Mouse (Mus musculus) kidney, postnatal 0 days (tissue): Measurements from ENCODE around the gene Exoc1. TPM values are rescaled to one million over a fixed set of nuclear protein-coding genes. Genes with fewer than 3 reads are reported as not detected.

Experiments
- ATAC-seq: fragments of 200-750 bp; cut with Nextera tagmentation; replicated peaks from 2 replicates; pipeline ENCODE4 v1.8.0; 2017; ENCODE audit warnings: low read depth, moderate number of reproducible peaks, moderate TSS enrichment, moderate library complexity; ENCODE audit not compliant: low FRiP score
- DNase-seq: peaks from one replicate; pipeline ENCODE4 v3.0.0-alpha.2; 2016; ENCODE audit warnings: low spot score
- H3K27ac ChIP-seq: fragments of 300-500 bp; sonication (generic); 2 replicates; pipeline ENCODE4 v1.5.1; 2014; ENCODE audit warnings: mild to moderate bottlenecking
- H3K27me3 ChIP-seq: fragments of 300-500 bp; sonication (generic); 2 replicates; pipeline ENCODE4 v1.6.1; 2014; ENCODE audit warnings: low read length, mixed read lengths; ENCODE audit not compliant: insufficient read depth
- H3K36me3 ChIP-seq: fragments of 300-500 bp; sonication (generic); 2 replicates; pipeline ENCODE4 v1.6.1; 2014; ENCODE audit warnings: low read length, mixed read lengths; ENCODE audit not compliant: insufficient read depth
- H3K4me1 ChIP-seq: fragments of 300-500 bp; sonication (generic); replicated peaks from 2 replicates; pipeline ENCODE4 v1.6.1; 2014; ENCODE audit warnings: antibody characterized with exemption, low read length, mixed read lengths; ENCODE audit not compliant: insufficient read depth
- H3K4me2 ChIP-seq: fragments of 300-500 bp; sonication (generic); 2 replicates; pipeline ENCODE4 v1.6.1; 2014; ENCODE audit warnings: mild to moderate bottlenecking, low read length, moderate library complexity, mixed read lengths
- H3K4me3 ChIP-seq: fragments of 300-500 bp; sonication (generic); replicated peaks from 2 replicates; pipeline ENCODE4 v1.5.1; 2014; ENCODE audit warnings: low read depth, low read length
- H3K9ac ChIP-seq: fragments of 300-500 bp; sonication (generic); 2 replicates; pipeline ENCODE4 v1.6.1; 2014; ENCODE audit warnings: low read depth, low read length
- H3K9me3 ChIP-seq: fragments of 300-500 bp; sonication (generic); replicated peaks from 2 replicates; pipeline ENCODE4 v1.6.1; 2016; ENCODE audit warnings: low read length, inconsistent platforms, mixed read lengths
- CTCF ChIP-seq: IDR thresholded peaks from 2 replicates; pipeline ENCODE4 v1.5.1; 2016; ENCODE audit warnings: antibody characterized with exemption, low read depth, mild to moderate bottlenecking, moderate library complexity
- WGBS: fragments of 180-500 bp; shearing (Covaris S2); extraction: QIAGEN DNeasy Blood & Tissue Kit; methylation state at CpG from one replicate; pipeline ENCODE4 v1.1.7; 2014; 5-methylcytosine and 5-hydroxymethylcytosine counted together
- polyA plus RNA-seq: library from polyadenylated mRNA; unstranded; fragments of >200 nt; fragmentation: Nextera tagmentation; extraction: Ambion mirVana; gene quantifications from 2 replicates; pipeline ENCODE4 v1.2.1, GENCODE M21; 2015

Gene Exoc1
- polyA plus RNA-seq, 1 experiment from 2014 or later = 22.1 TPM

DNA sequence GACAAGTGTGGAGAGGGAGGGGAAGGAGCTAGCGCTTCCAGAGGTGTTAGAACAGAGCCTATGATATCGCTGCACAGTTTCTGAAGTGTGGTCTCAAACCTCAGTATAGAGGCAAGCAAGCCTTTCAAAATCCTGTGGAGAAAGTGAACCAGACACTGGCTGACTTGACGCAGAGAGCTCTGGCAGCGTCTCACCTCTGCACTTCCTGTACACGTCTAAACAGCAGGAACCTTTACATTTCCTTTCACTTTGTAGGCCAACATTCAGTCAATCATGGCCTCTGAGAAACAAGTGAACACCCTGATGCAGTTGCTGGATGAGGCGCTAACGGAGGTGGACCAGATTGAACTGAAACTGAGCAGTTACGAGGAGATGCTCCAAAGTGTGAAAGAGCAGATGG is 14.1 kb downstream of the Exoc1 start:
- no peak overlapping the region for H3K4me2 ChIP-seq
- no peaks in the 10 kb centered on the region for H3K4me1 ChIP-seq
- peaks cover 39% of the 10 kb centered on the region for H3K36me3 ChIP-seq
- no peaks in the 10 kb centered on the region for H3K9me3 ChIP-seq
- no peak overlapping the region for H3K27ac ChIP-seq
- no peak overlapping the region for H3K4me3 ChIP-seq
- no peak overlapping the region for H3K9ac ChIP-seq
- H3K27me3 ChIP-seq = no peaks in the 10 kb centered on the region
- ATAC-seq = no peak
- DNase-seq = no peak
- WGBS = 78% methylated on average over 8 of the region's 8 CpGs
- TF ChIP-seq CTCF = no peak

DNA sequence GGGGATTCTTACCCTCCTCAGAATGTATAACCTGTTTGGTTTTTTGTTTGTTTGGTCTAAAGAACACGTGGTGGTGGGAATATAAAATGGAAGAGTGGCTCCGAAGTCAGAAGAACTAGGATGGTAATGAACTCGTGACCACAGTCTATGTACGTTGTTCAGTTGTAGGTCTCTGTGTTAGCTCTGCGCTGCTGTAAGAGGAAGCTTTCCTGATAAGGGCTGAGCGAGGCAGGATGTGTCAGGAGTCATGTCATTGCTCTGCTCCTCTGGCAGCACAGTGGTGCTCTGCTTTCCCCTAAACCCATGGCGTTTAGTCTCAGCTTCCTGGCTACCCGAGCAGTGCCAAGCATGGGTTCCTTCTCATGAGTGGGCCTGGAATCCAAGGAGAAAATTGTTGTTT is 21.3 kb downstream of the Exoc1 start:
- H3K4me3 ChIP-seq = no peak overlapping the region
- no peak for TF ChIP-seq CTCF
- ATAC-seq = no peak
- H3K4me2 ChIP-seq = no peak overlapping the region
- peaks cover 28% of the 10 kb centered on the region for H3K36me3 ChIP-seq
- DNase-seq = no peak
- H3K27ac ChIP-seq = no peak overlapping the region
- H3K4me1 ChIP-seq = no peaks in the 10 kb centered on the region
- WGBS = 84% methylated on average over 8 of the region's 8 CpGs
- no peaks in the 10 kb centered on the region for H3K27me3 ChIP-seq
- no peaks in the 10 kb centered on the region for H3K9me3 ChIP-seq
- no peak overlapping the region for H3K9ac ChIP-seq

GRCm38 (mm10) chr5:76565321-76565720 is 36.2 kb downstream of the Exoc1 start:
- peaks cover 36% of the 10 kb centered on the region for H3K36me3 ChIP-seq
- H3K9me3 ChIP-seq = no peaks in the 10 kb centered on the region
- H3K27ac ChIP-seq = no peak overlapping the region
- H3K9ac ChIP-seq = no peak overlapping the region
- peak; percentile 81 for DNase-seq
- peak; percentile 99 for TF ChIP-seq CTCF
- ATAC-seq = 0 out of 2 replicates have a peak, but pooled peaks have one; percentile 21
- H3K4me2 ChIP-seq = no peak overlapping the region
- no peaks in the 10 kb centered on the region for H3K4me1 ChIP-seq
- no peaks in the 10 kb centered on the region for H3K27me3 ChIP-seq
- 45% methylated on average over 3 of the region's 3 CpGs for WGBS
- no peak overlapping the region for H3K4me3 ChIP-seq

DNA sequence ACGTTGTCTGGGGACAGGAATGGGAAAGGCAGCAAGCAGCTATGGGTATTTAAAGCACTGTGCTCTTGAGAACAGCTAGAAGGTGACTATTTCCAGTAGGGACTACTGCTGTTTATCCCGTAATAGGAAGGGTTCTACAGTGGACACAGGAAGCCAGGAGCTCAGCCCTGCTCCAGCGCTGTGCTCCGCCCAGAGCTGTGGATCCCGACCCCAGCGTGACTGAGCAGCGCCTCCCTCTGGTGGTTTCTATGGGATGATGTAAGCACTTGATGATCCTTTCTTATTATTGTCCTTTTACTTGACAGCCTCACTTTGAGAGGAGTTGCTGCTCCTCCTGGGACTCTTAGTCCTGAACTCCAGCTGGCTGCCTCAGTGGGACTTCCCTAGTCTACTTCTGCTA is 45.1 kb downstream of the Exoc1 start:
- peaks cover 7% of the 10 kb centered on the region for H3K36me3 ChIP-seq
- H3K4me3 ChIP-seq = no peak overlapping the region
- no peak overlapping the region for H3K4me2 ChIP-seq
- no peaks in the 10 kb centered on the region for H3K9me3 ChIP-seq
- no peak overlapping the region for H3K9ac ChIP-seq
- no peak overlapping the region for H3K27ac ChIP-seq
- WGBS = 79% methylated on average over 7 of the region's 7 CpGs
- H3K4me1 ChIP-seq = no peaks in the 10 kb centered on the region
- TF ChIP-seq CTCF = no peak
- no peak for DNase-seq
- H3K27me3 ChIP-seq = no peaks in the 10 kb centered on the region
- no peak for ATAC-seq

DNA sequence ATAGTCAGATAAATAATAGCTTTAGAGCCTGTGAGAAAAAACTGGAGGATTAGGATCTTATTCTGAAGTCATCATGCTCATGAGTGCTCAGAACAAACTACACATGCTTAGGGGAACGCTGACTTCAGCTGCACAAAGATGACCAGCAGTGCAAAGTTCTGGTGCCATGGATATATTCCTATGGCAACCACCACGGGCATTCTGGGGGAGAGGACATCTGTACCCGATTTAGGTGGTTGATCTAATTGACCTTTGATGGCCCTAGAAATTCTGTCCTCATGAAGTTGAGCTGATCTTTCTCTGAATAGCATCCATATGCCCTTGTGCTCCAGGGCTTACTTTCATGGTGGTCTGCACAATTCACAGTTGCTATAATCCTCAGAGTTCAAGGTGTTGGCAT is 47.9 kb downstream of the Exoc1 start:
- no peaks in the 10 kb centered on the region for H3K36me3 ChIP-seq
- WGBS = 77% methylated on average over 3 of the region's 3 CpGs

GRCm38 (mm10) chr5:76585378-76585777 is 56.3 kb downstream of the Exoc1 start:
- ATAC-seq = no peak
- no peaks in the 10 kb centered on the region for H3K27me3 ChIP-seq
- no peak overlapping the region for H3K4me2 ChIP-seq
- no peak for TF ChIP-seq CTCF
- DNase-seq = no peak
- no peaks in the 10 kb centered on the region; the same call in 1 of the 2 replicates for H3K4me1 ChIP-seq
- no peaks in the 10 kb centered on the region for H3K9me3 ChIP-seq
- no peak overlapping the region for H3K9ac ChIP-seq
- WGBS = 89% methylated on average over 2 of the region's 2 CpGs
- H3K36me3 ChIP-seq = no peaks in the 10 kb centered on the region
- no peak overlapping the region for H3K4me3 ChIP-seq
- H3K27ac ChIP-seq = no peak overlapping the region

More for the DNA sequence above, 47.9 kb downstream of the Exoc1 start:
- no peak for TF ChIP-seq CTCF
- DNase-seq (no peak), ATAC-seq (no peak)
- H3K4me3 ChIP-seq = no peak overlapping the region
- H3K9ac ChIP-seq = no peak overlapping the region
- no peak overlapping the region for H3K27ac ChIP-seq
- no peaks in the 10 kb centered on the region for H3K4me1 ChIP-seq
- no peaks in the 10 kb centered on the region for H3K9me3 ChIP-seq
- H3K27me3 ChIP-seq = no peaks in the 10 kb centered on the region
- H3K4me2 ChIP-seq = no peak overlapping the region

- Histone ChIP-seq H3K27me3 (no peaks in the 10 kb centered on the region), H3K9me3 (no peaks in the 10 kb centered on the region), H3K27ac (peak within 1 kb of the TSS; percentile 91), H3K9ac (peak within 1 kb of the TSS; percentile 82), H3K36me3 (0 out of 2 replicates have a peak, but pooled peaks cover 3% of the 10 kb centered on the region), H3K4me1 (no peaks in the 10 kb centered on the region; the same call in 1 of the 2 replicates), H3K4me2 (peak within 1 kb of the TSS; percentile 64), H3K4me3 (peak within 1 kb of the TSS; percentile 96)
- DNase-seq (peak; percentile 93), ATAC-seq (peak; percentile 98)
- peak; percentile 85 for TF ChIP-seq CTCF
- under 1% methylated on average over 88 of the region's 92 CpGs for WGBS
Measured at GRCm38 (mm10) chr5:76588551-76589283, 59.6 kb downstream of the Exoc1 start, which contains the start of gene Cep135. TSS of gene Cep135 (plus strand) at chr5:76588698.
